Mouse (Mus musculus): Measurements from ENCODE around the gene Olfr640. TPM values are rescaled to one million over a fixed set of nuclear protein-coding genes. Genes with fewer than 3 reads are reported as not detected.

Olfr640 gene
- not detected for total RNA-seq (2021)

GRCm38 (mm10) chr7:104025473-104025872, at the start of gene Olfr640:
Gene Olfr640 (minus strand): TSS chr7:104025573.
- DNase-seq (ENCODE audit: low spot score in 2 of 2), result no peak
- intact Hi-C loops (cut with DNase I), result no loop called here

- intact Hi-C loops (cut with DNase I), result no loop called here
- DNase-seq (ENCODE audit: low spot score in 2 of 2), result no peak
These were observed 46.4 kb upstream of the Olfr640 start, which contains the start of gene Olfr644 for GRCm38 (mm10) chr7:104071769-104072168. Gene Olfr644 (minus strand): TSS chr7:104071869.

- DNase-seq (ENCODE audit: low spot score in 2 of 2), result no peak
- intact Hi-C loops (cut with DNase I), result no loop called here
These were observed 36.0 kb upstream of the Olfr640 start, which contains the start of gene 4930516K23Rik for GRCm38 (mm10) chr7:104061345-104061744. Gene 4930516K23Rik (minus strand): TSS chr7:104061445.

GRCm38 (mm10) chr7:104059215-104059614, 33.8 kb upstream of the Olfr640 start:
- intact Hi-C loops (cut with DNase I), result no loop called here
- DNase-seq (ENCODE audit: low spot score in 2 of 2), result no peak

- no peak for DNase-seq (ENCODE audit: low spot score in 2 of 2)
- intact Hi-C loops (cut with DNase I), result no loop called here
These were observed 27.2 kb upstream of the Olfr640 start, which contains the start of gene Olfr642 for GRCm38 (mm10) chr7:104052566-104052965. Gene Olfr642 (minus strand): TSS chr7:104052666.

GRCm38 (mm10) chr7:104050745-104051144, 25.4 kb upstream of the Olfr640 start:
- no peak for DNase-seq (ENCODE audit: low spot score in 2 of 2)
- intact Hi-C loops (cut with DNase I), result no loop called here

- intact Hi-C loops (cut with DNase I), result no loop called here
These were observed 9.8 kb upstream of the Olfr640 start, which contains the start of gene Olfr641 for GRCm38 (mm10) chr7:104035145-104035544. Gene Olfr641 (plus strand): TSS chr7:104035445.

GRCm38 (mm10) chr7:104026978-104027377, 1.6 kb upstream of the Olfr640 start:
- intact Hi-C loops (cut with DNase I), result no loop called here
- no peak for DNase-seq (ENCODE audit: low spot score in 2 of 2)

More at GRCm38 (mm10) chr7:104035145-104035544, 9.8 kb upstream of the Olfr640 start, which contains the start of gene Olfr641:
- DNase-seq (ENCODE audit: low spot score in 2 of 2), result no peak

GRCm38 (mm10) chr7:104021651-104022050, 3.7 kb downstream of the Olfr640 start:
- intact Hi-C loops (cut with DNase I), result no loop called here
- DNase-seq (ENCODE audit: low spot score in 2 of 2), result no peak

GRCm38 (mm10) chr7:104018953-104019352, 6.4 kb downstream of the Olfr640 start:
- no peak for DNase-seq (ENCODE audit: low spot score in 2 of 2)
- intact Hi-C loops (cut with DNase I), result no loop called here

GRCm38 (mm10) chr7:104017203-104017602, 8.2 kb downstream of the Olfr640 start, which contains the start of gene Olfr639:
Gene Olfr639 (minus strand): TSS chr7:104017303.
- intact Hi-C loops (cut with DNase I), result no loop called here
- DNase-seq (ENCODE audit: low spot score in 2 of 2), result no peak

GRCm38 (mm10) chr7:103999124-103999523, 26.2 kb downstream of the Olfr640 start:
- intact Hi-C loops (cut with DNase I), result no loop called here
- DNase-seq (ENCODE audit: low spot score in 2 of 2), result no peak

GRCm38 (mm10) chr7:103998446-103998845, 26.9 kb downstream of the Olfr640 start, which contains the start of gene Olfr638:
Gene Olfr638 (plus strand): TSS chr7:103998746.
- no peak for DNase-seq (ENCODE audit: low spot score in 2 of 2)

GRCm38 (mm10) chr7:103971782-103972181, 53.6 kb downstream of the Olfr640 start:
- DNase-seq (ENCODE audit: low spot score in 2 of 2), result no peak
- intact Hi-C loops (cut with DNase I), result no loop called here

More at GRCm38 (mm10) chr7:103998446-103998845, 26.9 kb downstream of the Olfr640 start, which contains the start of gene Olfr638:
- intact Hi-C loops (cut with DNase I), result no loop called here

GRCm38 (mm10) chr7:103970852-103971251, 54.5 kb downstream of the Olfr640 start, which contains the start of gene Olfr635:
Gene Olfr635 (plus strand): TSS chr7:103971152.
- intact Hi-C loops (cut with DNase I), result no loop called here
- no peak for DNase-seq (ENCODE audit: low spot score in 2 of 2)

Other genes starting within 250 kb of the Olfr640 start
- gene Olfr68, start 245.9 kb downstream of the Olfr640 start, total RNA-seq (2021), result not detected
- gene Olfr67, start 233.8 kb downstream of the Olfr640 start, total RNA-seq (2021), result not detected
- gene Hbb-bt, start 211.6 kb downstream of the Olfr640 start, total RNA-seq (2021), result 10 to 100 TPM; 49.8 to 50.7 TPM
- 100 to 1,000 TPM; 365 to 420 TPM for gene Hbb-bs, start 197.5 kb downstream of the Olfr640 start, total RNA-seq (2021)
- gene Hbb-bh2, start 185.1 kb downstream of the Olfr640 start, total RNA-seq (2021), result not detected
- gene Hbb-bh1, start 182.4 kb downstream of the Olfr640 start, total RNA-seq (2021), result not detected
- not detected for gene Hbb-y, start 172.4 kb downstream of the Olfr640 start, total RNA-seq (2021)
- gene Olfr66, start 139.3 kb downstream of the Olfr640 start, total RNA-seq (2021), result not detected
- not detected for gene Olfr64, start 131.1 kb downstream of the Olfr640 start, total RNA-seq (2021)
- gene Olfr65, start 122.1 kb downstream of the Olfr640 start, total RNA-seq (2021), result not detected
- gene Olfr631, start 96.7 kb downstream of the Olfr640 start, total RNA-seq (2021), result not detected
- under 1 TPM in 1 of 2 experiments, not detected in 1; 0.25 TPM for gene Olfr632, start 91.2 kb downstream of the Olfr640 start, total RNA-seq (2021)
- gene Olfr633, start 81.1 kb downstream of the Olfr640 start, total RNA-seq (2021), result not detected
- under 1 TPM; 0.02 to 0.07 TPM for gene Olfr635, start 54.4 kb downstream of the Olfr640 start, total RNA-seq (2021)
- not detected for gene Olfr638, start 26.8 kb downstream of the Olfr640 start, total RNA-seq (2021)
- under 1 TPM; 0.12 to 0.16 TPM for gene Olfr639, start 8.3 kb downstream of the Olfr640 start, total RNA-seq (2021)
- not detected for gene Olfr641, start 9.9 kb upstream of the Olfr640 start, total RNA-seq (2021)
- gene Olfr642, start 27.1 kb upstream of the Olfr640 start, total RNA-seq (2021), result not detected
- gene 4930516K23Rik, start 35.9 kb upstream of the Olfr640 start, total RNA-seq (2021), result not detected
- gene Olfr644, start 46.3 kb upstream of the Olfr640 start, total RNA-seq (2021), result not detected
- gene Olfr645, start 59.9 kb upstream of the Olfr640 start, total RNA-seq (2021), result not detected
- gene Olfr646, start 79.3 kb upstream of the Olfr640 start, total RNA-seq (2021), result not detected
- gene Ubqln5, start 104.3 kb upstream of the Olfr640 start, total RNA-seq (2021), result not detected
- not detected for gene Olfr643, start 111.8 kb upstream of the Olfr640 start, total RNA-seq (2021)
- gene Ubqln3, start 117.7 kb upstream of the Olfr640 start, total RNA-seq (2021), result not detected
- not detected for gene Ubqlnl, start 125.0 kb upstream of the Olfr640 start, total RNA-seq (2021)
- gene Olfm5, start 139.3 kb upstream of the Olfr640 start, total RNA-seq (2021), result not detected
- gene Olfr648, start 157.8 kb upstream of the Olfr640 start, total RNA-seq (2021), result under 1 TPM; 0.15 to 0.45 TPM
- gene Olfr649, start 170.4 kb upstream of the Olfr640 start, total RNA-seq (2021), result not detected
- under 1 TPM in 1 of 2 experiments, not detected in 1; 0.15 TPM for gene Trim6, start 193.2 kb upstream of the Olfr640 start, total RNA-seq (2021)
- gene Trim34a, start 218.9 kb upstream of the Olfr640 start, total RNA-seq (2021), result 1 to 10 TPM in 1 of 2 experiments, under 1 TPM in 1; 0.94 to 1.1 TPM

Data from left cerebral cortex, postnatal 36 days (tissue).